Mouse (Mus musculus): ENCODE results near the gene Helz2.

The Helz2 gene

DNA sequence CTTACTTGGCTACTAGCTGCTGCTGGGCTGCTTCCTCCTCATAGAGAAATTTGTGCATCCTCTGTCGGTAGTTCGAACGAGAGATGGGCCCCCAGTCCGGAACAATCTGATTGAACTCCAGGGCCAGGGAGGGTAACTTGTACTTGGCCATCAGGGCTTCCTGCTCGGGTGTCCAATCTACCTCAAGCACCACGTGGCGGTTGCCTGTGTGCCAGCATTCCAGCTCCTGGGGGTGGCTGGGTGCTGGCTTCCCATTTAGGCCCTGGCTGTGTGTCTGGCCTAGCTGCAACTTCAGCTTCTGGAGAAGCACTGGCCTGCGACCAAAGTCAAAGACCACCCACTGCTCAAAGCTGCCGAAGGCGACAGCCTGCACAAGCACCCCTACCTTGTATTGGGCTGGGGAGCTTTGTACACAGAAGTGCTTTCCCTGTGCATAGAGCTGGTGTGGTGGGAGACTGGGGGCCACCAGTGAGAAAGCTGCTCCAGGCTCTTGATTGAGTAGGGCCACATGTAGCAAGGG lies 3.7 kb downstream of the Helz2 start:
- DNase-seq (ENCODE audit: low spot score in 2 of 2): no peak

DNA sequence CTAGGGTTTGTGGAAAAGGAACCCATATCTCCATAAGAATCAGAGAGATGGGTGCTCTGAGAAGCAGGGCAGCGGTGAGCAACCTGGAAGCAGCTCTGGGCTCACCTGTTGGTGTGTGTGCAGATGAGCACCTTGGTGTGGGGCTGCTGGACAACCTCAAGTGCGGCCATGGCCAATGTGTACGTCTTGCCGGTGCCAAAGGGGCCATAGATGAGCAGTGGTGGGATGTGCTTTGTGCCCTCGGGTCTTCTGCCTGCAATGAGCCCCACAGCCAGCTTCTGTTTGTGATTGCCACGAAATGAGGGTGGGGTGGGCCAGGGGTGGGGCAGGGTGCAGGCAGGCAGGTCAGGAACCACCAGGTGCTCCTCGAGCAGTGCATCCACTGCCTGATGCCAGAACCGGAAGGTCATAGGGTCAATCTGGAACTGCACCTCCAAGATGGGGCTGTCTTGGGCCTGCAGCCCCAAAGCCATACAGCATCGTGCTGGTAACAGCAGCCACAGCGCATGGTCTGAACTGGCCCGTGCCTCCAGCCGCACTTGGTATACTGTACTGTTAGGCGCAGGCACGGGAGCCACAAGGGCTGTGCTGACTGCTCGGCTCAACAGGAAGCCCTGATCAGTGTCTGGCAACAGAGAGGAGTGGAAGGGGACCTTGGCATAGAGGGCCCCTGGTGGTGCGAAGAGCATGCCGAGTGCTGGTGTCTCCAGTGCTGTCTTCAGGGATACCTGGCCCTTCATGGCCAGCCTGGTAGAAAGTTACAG lies 4.4 kb downstream of the Helz2 start:
- no peak for DNase-seq (ENCODE audit: low spot score in 2 of 2)

DNA sequence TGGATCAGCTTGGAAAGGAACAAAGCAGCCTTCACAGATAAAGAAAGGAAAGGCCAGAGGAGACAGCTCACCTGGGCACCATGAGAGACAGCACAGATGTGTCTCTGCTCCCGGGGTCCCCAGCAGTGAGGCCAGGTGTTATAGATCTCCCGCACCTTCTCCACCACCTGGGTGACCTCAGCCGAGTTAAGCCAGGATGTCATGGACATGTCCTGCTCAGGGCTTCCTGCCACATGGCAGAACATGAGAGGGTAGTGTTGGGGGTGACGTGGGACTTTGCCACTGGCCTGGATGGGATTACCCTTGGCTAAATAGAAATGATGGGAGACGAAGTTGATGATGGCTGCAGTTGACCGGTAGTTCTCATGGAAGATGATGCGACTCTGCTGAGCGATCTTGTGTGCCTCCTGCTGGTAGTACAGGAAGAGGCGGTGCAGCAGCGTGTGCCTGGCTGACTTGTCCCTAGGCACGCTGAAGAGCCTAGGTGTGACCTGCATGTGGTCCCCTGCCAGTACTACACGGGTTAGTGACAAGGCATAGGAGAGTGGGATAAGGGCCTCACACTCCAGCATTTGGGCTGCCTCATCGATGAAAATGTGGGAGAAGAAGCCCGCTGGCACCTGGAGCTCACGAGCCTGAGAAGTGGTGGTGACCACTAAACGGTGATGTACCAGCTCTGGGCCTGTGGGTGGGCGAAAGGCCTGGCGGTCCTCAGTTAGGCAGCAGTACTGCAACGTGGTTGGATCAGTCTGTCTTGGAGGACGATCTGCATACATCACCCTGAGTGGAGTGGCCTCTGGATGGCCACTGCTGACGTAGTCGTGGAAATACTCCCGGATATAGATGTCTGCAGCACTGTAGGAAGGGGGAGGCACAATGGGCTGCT lies 5.9 kb downstream of the Helz2 start:
- DNase-seq (ENCODE audit: low spot score in 2 of 2): no peak

DNA sequence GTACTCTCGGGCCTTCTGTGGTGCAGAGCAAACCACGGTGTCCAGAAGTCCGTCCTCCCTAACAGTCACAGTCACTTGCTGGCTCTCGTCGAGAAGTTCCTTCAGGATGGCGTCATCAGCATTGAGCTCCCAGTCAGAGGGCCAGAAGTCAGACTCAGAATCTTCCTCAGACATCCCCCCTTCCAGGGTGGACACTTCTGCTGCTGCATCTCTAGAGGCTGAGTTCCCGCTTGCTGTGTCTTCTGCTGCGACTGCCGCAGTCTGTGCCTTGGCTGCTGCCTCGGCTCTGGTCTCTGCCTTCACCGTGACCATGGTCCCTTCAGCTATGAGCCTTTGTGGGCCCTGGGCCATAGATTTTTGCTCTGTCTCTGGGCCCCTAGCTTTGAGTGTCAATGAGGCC lies 7.1 kb downstream of the Helz2 start:
- no peak for DNase-seq (ENCODE audit: low spot score in 2 of 2)

DNA sequence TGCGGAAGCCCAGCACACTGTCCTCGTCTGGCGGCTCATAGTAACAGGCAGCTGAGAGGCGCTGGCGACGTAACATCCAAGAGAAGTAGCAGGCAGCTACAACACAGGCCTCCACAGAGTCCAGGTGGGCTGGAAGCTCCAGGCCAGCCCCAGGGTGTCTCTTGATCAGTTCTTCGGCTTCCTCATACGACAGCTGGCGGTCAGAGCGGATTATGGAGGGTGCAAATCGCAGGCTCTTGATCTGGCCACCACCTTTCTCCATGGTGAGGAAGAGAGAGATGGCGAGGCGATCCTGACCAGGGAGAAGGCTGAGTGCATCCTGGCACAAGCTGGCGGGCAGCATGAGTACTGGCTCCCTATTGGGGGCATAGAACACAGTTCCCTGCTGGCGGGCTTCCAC lies 8.4 kb downstream of the Helz2 start:
- no peak for DNase-seq (ENCODE audit: low spot score in 2 of 2)

DNA sequence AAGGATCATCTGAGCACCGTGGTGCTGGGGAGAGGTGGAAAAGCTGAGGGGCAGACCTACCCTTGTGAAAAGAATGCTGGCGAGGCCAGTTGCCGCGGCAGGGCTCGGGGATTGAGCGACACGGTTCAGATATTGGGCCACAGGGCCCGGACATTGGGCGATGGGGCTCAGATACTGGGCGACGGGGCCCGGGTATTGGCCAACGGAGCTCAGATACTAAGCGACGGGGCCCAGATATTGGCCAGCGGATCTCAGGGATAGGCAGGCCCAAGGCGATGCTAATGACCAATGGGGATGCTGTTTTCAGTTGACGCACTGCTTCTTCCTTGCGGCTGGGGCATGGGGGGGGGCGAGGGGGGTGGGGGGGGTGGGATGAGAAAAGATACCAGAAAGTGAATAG lies 10.7 kb downstream of the Helz2 start:
- no peak for DNase-seq (ENCODE audit: low spot score in 2 of 2)

DNA sequence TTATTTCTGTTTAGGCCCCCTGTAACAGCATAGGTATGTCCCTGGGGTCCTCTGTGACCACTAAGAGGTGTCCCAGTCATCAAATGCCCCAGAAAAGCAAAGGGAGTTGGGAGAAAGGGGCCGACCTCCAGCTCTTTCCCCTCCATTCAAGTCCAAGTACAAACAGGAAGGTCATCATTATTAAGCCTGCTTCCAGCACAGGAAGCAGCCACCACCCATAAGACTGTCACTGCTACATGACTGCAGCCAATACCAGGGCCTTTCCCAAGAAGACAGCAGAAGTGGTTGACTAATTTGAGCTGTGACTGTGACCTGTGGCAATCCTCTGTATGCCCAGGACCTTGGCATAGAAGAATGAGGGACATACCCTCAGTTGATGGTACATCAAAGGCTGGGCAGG lies 13.5 kb downstream of the Helz2 start:
- no peak for DNase-seq (ENCODE audit: low spot score in 2 of 2)

DNA sequence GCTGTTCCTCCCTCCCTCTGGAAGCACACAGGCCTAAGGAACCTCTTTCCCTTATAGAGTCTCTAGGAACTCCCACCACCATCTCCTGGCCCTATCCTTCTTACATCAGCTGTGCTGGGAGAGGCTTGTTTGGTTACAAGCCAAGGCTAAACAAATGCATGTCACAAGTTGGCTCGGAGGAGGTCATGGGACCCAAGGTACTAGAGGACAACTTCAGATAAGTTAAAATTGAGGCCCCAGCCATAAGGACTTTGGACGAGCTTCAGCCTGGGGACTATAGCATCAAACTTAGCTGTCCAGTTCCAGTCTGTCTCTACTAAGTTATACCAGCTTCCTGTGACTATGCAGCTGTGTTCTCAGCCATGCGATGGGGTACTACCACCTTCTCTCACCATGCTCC lies 14.7 kb downstream of the Helz2 start:
- DNase-seq (ENCODE audit: low spot score in 2 of 2): no peak

DNA sequence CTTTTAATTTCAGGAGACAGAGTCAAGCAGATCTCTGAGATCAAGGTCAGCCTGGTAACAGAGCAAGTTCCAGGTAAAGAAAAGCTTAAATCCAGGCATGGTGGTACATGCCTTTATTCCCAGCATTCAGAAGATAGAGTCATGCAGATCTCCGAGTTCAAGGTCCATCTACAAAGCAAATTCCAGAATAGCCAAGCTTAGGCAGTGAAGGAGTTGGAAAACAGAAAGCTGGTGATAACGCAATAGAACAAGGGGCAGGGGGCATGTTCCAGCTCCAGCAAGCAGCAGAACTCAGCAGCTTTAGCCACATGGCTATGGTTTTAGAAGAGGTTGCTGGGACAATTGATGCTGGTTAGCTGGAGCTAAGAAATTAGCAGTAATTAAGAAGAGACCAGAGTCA lies 16.8 kb downstream of the Helz2 start:
- no peak for DNase-seq (ENCODE audit: low spot score in 2 of 2)

DNA sequence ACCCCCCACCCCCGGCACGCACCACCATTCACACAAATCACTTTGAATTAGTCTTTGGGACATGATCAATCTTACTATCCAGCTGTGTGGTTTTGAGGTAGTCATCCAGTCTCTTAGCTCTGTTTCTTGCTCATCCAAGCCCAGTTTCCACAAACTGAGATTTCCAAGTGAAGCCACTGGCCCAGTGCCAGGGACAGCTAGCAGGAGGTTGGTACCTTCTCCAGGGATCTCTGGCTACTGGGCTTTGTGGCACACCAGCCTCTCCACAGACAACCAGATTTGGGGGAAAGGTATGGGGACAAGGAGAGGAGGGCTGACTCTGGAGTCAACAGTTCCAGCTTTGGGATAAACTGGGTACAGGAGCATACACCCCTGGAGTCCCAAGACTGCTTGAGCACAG lies 21.5 kb downstream of the Helz2 start:
- DNase-seq (ENCODE audit: low spot score in 2 of 2): no peak

DNA sequence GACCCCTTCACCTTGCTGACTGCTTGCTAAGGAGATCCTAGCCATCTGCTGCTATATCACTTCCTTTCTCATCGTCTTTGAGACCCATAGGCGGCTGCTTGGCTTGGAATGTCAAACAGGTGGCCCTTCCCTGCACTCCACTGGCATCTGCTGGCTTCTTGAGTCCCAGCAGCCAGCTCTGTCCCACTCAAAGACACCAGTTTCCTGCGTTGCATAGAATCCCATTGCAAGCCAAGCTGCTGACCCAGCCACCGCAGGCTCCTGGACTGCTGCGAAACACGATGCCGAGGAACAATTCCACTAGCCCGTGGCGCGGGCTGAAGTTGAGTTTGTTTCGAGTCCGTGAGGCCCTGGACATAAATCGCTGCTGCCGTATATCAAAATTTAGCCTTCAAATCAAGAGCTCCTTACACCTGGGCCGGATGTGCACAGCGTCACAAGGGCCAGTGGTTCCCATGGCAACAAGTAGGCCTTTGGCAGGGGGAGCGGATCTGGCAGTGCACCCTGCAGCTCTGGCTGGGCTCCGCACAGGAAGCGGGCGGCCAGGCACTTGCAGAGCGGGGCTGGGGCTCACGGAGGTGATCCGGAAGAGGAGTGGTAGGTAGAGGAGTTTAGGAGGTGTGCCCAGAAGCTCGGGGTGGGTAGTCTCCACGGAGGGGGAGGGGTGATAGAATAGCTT lies 22.1 kb downstream of the Helz2 start, which contains the start of gene Fndc11:
TSS of gene Fndc11 (plus strand) at position 476 of the 679 bp plus-strand sequence.
- peak; percentile 33 to 34 for DNase-seq (ENCODE audit: low spot score in 2 of 2)

DNA sequence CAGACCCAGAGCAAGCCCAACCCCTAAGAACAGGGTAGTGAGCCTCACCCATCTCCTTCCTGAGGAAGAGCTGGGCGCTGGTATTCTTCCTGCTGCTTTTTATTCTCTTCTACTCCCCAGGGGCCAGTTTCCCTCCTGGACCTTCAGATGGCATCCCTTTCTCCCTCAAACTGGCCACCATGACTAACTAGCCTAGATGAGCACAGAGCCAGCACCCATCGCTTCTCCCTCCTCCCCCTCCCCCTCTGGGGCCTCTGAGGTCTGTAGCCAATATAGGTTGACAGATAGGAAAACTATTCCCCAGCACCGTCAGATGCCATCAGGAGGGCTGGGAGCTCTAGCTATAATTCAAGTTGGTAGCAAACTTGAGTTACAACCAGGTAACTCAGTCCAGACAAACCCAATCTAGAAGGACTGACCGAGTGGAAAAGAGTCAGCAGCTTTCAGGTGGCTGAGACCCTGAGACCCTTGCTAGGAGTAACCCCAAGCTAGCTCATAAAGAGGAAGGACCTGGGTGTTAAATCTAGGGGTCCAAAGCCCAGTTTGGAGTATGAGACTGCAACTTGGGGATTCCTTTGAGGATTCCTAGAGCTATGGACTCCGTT lies 22.8 kb downstream of the Helz2 start:
- no peak for DNase-seq (ENCODE audit: low spot score in 2 of 2)

DNA sequence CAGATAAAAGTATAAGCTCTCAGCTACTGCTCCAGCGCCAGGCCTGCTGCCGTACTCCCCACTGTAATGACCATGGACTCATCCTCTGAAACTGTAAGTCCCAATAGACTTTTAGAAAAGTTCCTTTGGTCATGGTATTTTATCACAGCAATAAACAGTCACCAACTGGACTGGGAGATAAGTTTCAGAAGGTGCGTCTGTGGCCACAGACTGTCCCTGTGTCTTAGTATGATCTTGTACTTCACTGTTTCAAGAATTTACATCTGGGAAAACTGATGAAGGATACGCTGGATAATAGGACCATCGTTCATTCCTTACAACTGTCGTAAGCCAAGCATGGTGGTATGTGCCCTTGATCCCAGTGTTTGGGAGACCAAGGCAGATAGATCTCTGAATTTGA lies 25.8 kb downstream of the Helz2 start:
- DNase-seq (ENCODE audit: low spot score in 2 of 2): no peak

DNA sequence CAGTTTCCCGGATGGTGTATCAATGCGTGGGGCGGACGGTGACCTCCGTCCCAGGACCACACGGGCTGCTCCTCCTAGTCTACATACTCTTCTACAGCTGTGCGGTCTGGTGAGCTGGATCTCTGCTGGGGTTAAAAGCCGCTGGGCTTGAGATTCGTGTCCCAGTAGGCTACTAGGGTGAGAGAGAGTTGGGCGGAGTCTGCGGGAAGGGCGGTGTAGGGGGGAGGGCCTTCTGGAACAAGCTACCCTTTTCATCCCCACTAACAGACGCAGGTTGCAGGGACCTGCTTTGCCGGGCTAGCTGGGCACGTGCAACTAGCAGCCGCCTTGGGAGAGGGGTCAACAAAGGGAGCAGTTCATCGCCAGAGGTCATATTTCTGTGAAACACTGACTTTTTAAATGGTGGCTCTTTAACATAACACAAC lies 28.8 kb downstream of the Helz2 start, which contains the start of gene Srms:
TSS of gene Srms (minus strand) at position 165 of the 425 bp plus-strand sequence.
- no peak for DNase-seq (ENCODE audit: low spot score in 2 of 2)

DNA sequence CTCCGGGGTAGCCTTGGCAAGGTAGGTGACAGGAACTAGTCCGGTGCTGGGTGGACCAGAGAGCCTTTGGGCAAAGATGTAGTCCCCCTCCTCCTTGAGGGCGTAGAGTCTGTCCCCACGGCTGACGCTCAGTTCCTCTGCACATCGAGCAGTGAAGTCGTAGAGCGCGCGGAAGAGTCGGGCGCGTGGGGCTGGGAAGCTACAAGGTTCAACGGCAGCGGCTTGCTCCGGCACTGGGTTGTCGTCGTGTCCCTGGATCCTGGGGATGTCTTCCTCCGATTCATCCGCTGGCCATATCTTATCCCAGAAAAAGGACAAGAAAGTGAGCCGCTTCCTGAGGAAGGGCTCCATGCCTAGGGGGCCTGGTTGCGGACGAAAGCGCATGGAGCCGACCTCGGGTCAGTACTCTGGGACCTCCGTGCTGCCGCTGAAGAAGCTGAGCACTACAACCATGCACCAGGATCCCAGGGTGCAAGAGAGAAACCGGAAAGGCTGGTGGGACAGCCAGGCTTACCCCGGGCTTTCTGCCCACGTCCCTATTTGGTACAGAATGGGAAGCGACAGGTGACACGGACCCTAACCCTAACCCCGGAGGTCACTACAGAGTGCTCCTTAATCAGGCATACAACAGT lies 29.3 kb downstream of the Helz2 start:
- DNase-seq (ENCODE audit: low spot score in 2 of 2): no peak

DNA sequence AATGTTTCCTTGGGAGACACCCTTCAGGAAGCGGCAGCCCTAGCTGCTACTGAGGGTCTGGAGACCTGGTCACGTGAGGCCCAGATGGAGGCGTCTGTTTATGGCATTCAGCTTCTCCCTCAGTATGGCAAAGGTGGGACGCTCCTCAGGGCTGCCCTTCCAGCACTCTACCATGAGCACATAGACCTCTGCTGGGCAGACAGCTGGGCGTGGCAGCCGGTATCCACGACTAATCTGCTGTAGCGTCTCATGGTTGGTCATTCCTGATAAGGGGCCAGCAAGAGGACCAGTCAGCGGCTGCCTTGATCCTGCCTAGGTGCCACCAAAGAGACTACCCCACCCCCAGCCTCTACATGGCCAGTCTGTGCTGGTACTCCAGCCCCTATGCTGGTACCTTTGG lies 35.7 kb downstream of the Helz2 start:
- no peak for DNase-seq (ENCODE audit: low spot score in 2 of 2)

DNA sequence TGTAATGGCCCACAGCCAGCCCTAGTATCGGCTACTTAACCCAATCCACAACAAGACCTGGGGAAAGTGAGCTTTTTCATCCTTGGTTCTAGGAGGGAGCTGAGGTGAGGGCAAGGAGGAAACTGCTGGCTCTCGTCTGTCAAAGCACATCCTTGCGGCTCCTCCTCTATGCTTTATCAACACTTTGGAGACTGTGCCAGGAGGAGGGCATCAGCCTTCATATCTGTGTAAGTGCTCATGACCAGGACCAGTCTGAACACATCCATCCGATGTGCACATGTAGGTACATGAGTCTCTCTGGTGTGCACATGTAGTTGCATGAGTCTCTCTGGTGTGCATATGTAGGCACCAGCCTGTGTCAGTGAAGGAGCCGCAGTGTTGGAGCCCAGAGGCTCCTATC lies 36.1 kb downstream of the Helz2 start:
- no peak for DNase-seq (ENCODE audit: low spot score in 2 of 2)

DNA sequence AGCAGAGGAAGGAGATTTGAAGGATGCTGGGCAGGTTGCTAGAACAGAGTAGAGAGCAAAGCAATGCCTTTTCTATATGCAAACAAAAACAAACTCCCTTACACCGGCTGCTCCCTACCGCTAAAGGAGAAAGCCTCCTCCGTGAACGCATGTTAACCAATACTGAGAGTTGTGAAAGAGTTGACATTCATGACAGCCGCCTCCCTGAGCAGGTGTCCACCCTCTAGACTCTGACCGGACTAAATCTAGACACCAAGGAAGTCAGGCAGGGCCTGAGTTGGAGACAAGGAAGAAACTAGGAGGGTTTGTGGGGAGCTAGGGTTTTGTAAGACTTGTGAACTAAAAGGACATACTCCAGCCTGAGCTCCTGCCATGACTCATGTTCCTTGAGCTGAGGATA lies 38.9 kb downstream of the Helz2 start:
- DNase-seq (ENCODE audit: low spot score in 2 of 2): no peak

DNA sequence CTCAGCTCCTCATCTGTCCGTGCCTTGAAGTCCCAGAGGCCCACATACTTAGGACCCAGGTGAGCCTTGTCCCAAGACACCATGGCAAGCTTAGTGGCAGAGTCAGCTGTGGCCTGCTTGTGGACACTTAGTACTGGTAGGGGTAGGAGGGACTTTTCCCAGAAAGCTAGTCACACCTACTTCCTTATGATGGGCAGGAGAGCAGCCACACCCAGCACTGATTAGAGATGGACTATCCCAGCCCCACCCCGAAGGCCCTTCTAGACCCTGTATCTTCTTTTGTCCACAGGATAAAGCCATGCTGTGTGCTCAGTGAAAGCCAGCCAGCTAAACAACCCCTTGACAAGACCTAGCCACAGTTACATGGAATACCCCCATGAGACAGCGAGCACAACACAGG lies 39.4 kb downstream of the Helz2 start, which contains the start of gene Ptk6:
TSS of gene Ptk6 (minus strand) at position 368 of the 400 bp plus-strand sequence.
- DNase-seq (ENCODE audit: low spot score in 2 of 2): no peak

DNA sequence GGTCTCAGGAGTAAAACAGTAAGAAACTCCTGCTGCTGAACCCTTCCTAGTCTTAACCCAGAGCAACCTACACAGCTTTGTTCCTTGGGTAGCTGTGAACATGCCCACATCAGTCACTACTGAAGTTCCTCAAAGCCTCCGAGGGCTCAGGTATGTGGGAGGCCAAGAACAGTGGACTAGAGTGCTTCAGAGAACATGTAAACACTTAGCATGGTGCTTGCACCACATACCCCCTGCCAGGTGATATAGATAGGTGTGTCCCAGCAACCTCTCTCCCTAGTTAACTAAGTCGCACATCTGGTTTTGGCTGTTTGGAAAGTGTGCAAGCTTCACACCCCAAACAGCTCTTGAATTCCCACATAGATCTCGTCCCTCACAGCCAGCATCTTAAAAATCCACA lies 40.2 kb downstream of the Helz2 start:
- no peak for DNase-seq (ENCODE audit: low spot score in 2 of 2)

DNA sequence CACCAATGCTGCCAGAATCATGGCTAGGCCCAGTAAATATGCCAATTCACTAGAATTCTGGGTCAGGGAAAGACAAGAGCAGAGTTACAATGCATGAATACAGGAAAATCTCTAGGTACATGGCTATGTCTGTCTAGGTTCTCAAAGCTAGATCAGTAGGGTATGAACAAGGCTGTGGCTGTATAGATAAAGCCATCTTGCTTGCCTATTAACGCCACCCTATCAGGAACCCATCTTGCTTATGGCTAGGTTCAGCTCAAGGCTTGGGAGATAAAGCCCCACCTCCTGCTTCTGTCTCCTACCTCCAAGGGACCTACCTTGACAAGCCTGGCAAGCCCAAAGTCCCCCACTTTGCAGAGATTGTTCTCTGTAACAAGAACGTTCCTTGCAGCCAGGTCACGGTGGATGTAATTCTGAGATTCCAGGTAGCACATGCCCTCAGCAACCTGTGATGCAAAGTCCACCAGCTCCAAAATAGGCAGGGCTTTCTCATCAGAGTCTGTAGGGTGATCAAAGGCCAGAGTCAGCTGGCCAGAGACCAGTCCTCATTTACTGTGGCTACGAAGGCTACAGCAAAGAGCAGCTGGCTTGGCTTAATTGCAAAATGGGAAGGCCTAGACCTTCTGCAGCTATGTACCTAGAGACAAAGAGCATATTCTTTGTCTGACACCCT lies 45.1 kb downstream of the Helz2 start:
- DNase-seq (ENCODE audit: low spot score in 2 of 2): no peak

Measured in frontal cortex, postnatal 14 days (tissue).